Mouse (Mus musculus): ENCODE measurements at regions not wholly inside any gene's neighbourhood (a gene's known extent, or its start where the extent isn't known, plus 50 kb on each side); places are given as distances from the start of the nearest gene placed in this dataset.

DNA sequence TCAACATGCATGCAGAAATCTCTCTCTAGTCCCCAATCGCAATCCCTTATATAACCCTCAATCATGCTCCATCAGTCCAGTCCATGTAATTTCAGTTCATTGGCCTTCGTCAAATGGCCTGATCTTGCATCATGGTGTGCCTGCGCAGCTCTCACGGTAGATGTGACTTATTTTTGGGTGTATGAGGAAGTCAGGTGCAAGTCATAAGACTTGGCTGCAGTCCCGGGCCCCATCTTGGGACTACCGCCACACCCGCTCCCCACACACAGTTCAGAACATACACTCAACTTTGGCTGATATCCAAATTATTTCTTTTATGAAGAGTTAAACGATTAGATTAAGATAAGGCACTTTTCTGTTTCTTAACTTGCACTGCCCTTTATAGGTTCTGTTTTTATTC lies 504.7 kb upstream of the Itga1 start:
- WGBS = 82% methylated on average over 8 of the region's 8 CpGs
- H3K27me3 ChIP-seq (ENCODE audit: control insufficient read depth, insufficient read depth, low read length) = no peaks in the 10 kb centered on the region; the same call in 1 of the 2 replicates
- TF ChIP-seq POLR2A (IDR thresholded peaks at IDR 0.05; ENCODE audit: borderline replicate concordance, insufficient read depth, low read length) = no peak
- TF ChIP-seq CTCF (IDR thresholded peaks at IDR 0.05; ENCODE audit: borderline replicate concordance, insufficient read depth, low read depth, low read length) = no peak
- H3K4me3 ChIP-seq (replicated peaks; ENCODE audit: insufficient read depth, low read depth, low read length) = no peak overlapping the region
- H3K27ac ChIP-seq (ENCODE audit: insufficient read depth, low read length) = no peak overlapping the region
- no peak for DNase-seq
- no peaks in the 10 kb centered on the region for H3K4me1 ChIP-seq (ENCODE audit: control insufficient read depth, insufficient read depth, low read length)

DNA sequence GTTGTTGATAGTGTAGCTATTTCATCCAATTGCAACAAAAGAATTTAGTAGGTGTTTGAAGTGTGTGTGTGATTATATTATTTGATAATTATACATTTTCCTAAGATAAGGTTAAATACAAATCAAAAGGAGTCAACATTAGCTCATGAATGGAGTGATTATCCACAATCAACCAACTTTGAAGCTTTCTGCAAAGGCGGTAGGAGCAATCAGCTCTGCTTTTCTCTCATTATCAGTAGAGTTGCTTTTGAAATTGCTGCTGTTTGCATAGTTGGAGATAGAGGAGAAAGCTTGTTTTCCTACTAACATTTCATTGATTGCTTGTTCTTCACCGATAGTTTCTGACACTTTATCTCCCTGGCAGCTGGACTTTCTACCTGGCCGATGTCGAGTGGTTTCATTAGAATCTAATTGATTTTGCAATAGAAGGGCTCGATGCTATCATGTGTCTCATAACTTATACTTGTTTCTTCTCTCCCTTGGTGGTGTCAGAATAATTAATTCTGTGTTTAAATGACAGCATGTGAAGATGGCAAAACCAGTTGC lies 493.4 kb upstream of the Itga1 start:
- 90% methylated on average over 5 of the region's 5 CpGs for WGBS
- Histone ChIP-seq H3K4me1 (ENCODE audit: control insufficient read depth, insufficient read depth, low read length) (no peaks in the 10 kb centered on the region), H3K27ac (ENCODE audit: insufficient read depth, low read length) (no peak overlapping the region), H3K4me3 (replicated peaks; ENCODE audit: insufficient read depth, low read depth, low read length) (no peak overlapping the region), H3K27me3 (ENCODE audit: control insufficient read depth, insufficient read depth, low read length) (no peaks in the 10 kb centered on the region)
- DNase-seq = no peak
- TF ChIP-seq POLR2A (IDR thresholded peaks at IDR 0.05; ENCODE audit: borderline replicate concordance, insufficient read depth, low read length) = no peak
- TF ChIP-seq CTCF (IDR thresholded peaks at IDR 0.05; ENCODE audit: borderline replicate concordance, insufficient read depth, low read depth, low read length) = no peak

GRCm38 (mm10) chr13:115575967-115576366 lies 474.2 kb upstream of the Itga1 start:
- no peaks in the 10 kb centered on the region for H3K4me1 ChIP-seq (ENCODE audit: control insufficient read depth, insufficient read depth, low read length)
- no peak overlapping the region for H3K27ac ChIP-seq (ENCODE audit: insufficient read depth, low read length)
- no peak for DNase-seq
- no peaks in the 10 kb centered on the region for H3K27me3 ChIP-seq (ENCODE audit: control insufficient read depth, insufficient read depth, low read length)
- no peak overlapping the region for H3K4me3 ChIP-seq (replicated peaks; ENCODE audit: insufficient read depth, low read depth, low read length)
- WGBS = 74% methylated on average over 3 of the region's 3 CpGs
- TF ChIP-seq CTCF (IDR thresholded peaks at IDR 0.05; ENCODE audit: borderline replicate concordance, insufficient read depth, low read depth, low read length) = no peak
- no peak for TF ChIP-seq POLR2A (IDR thresholded peaks at IDR 0.05; ENCODE audit: borderline replicate concordance, insufficient read depth, low read length)

DNA sequence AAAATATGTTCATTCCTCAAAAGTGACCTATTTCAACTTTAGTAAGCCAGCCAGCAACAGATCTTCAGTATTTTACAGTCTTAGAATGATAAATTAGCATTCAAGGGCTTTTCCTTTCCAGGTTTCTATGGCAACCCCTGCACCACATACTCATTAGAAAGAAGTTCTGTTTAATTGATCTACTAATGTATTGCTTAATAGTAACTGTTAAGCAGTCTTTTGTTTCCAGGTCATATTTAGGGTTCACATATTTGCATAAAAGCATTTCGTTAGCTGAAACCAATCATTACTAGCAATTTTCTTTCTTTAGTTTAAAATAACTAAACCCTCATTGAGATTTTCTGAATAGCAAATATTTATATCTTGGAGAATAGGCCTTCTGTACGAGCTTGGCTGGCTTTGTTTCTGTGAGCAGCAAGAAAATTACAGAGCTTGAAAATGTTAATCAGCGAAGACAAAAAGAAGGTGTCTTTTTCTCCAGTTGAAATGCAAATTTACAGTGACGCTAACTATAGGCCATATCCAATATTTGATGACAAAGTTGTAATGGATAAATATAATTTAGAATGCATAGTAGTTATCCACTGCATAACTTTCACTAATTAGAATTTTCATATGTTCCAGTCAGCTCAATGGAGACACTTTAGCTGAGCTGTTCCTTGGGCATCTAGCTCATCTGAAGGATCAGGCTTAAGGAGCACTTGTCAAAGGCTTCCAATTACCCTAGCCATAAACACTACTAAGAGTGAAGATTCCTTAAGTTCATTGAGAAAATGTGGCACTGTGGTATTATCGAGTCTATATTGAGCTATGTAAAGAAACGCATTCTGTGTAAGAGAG lies 473.5 kb upstream of the Itga1 start:
- Histone ChIP-seq H3K27me3 (ENCODE audit: control insufficient read depth, insufficient read depth, low read length) (no peaks in the 10 kb centered on the region), H3K4me3 (replicated peaks; ENCODE audit: insufficient read depth, low read depth, low read length) (no peak overlapping the region), H3K4me1 (ENCODE audit: control insufficient read depth, insufficient read depth, low read length) (no peaks in the 10 kb centered on the region), H3K27ac (ENCODE audit: insufficient read depth, low read length) (no peak overlapping the region)
- TF ChIP-seq POLR2A (IDR thresholded peaks at IDR 0.05; ENCODE audit: borderline replicate concordance, insufficient read depth, low read length) = no peak
- TF ChIP-seq CTCF (IDR thresholded peaks at IDR 0.05; ENCODE audit: borderline replicate concordance, insufficient read depth, low read depth, low read length) = no peak
- DNase-seq = no peak
- 80% methylated on average over 6 of the region's 6 CpGs for WGBS

DNA sequence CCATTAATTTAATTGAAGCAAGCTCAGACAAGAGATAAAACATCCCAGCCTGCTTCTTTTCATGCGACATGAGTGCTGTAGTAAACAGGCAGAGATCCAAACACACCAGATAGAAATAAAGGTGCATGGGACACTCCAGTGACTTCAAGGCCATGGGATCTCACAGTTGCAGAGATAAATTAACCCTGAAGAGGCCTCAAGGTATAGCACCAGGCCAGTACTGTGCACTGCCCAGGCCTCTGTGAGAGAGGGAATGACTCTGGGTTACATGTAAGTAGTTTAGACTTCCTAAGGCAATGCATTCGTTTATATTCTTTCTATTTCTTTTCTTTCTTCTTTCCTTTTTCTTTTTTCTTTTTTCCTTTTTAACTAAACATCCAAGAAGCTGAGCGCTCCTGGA lies 439.4 kb upstream of the Itga1 start:
- no peak overlapping the region for H3K27ac ChIP-seq (ENCODE audit: insufficient read depth, low read length)
- WGBS = 74% methylated on average over 3 of the region's 3 CpGs
- no peaks in the 10 kb centered on the region for H3K27me3 ChIP-seq (ENCODE audit: control insufficient read depth, insufficient read depth, low read length)
- no peak for DNase-seq
- TF ChIP-seq POLR2A (IDR thresholded peaks at IDR 0.05; ENCODE audit: borderline replicate concordance, insufficient read depth, low read length) (no peak), CTCF (IDR thresholded peaks at IDR 0.05; ENCODE audit: borderline replicate concordance, insufficient read depth, low read depth, low read length) (no peak)
- H3K4me3 ChIP-seq (replicated peaks; ENCODE audit: insufficient read depth, low read depth, low read length) = no peak overlapping the region
- H3K4me1 ChIP-seq (ENCODE audit: control insufficient read depth, insufficient read depth, low read length) = no peaks in the 10 kb centered on the region

DNA sequence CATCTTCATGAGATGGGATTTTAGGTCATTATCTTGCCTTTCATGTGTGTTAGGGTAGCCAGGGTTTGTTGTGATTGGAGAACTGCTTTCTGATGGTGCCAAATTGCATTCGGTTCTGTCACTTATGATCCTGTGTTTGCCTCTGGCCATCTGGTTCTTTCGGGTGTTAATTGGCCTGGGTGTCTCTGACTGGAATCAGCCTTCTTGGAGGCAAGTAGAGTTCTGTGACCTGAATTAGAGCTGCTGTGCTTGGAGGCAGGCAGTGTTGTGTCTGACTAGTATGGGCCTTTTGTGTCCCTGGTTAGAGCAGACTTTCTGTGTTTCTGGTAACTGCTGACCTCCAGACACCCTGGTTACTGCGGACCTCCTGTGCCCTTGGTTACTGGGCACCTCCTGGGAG lies 434.1 kb upstream of the Itga1 start:
- DNase-seq = no peak
- Histone ChIP-seq H3K27ac (ENCODE audit: insufficient read depth, low read length) (no peak overlapping the region), H3K27me3 (ENCODE audit: control insufficient read depth, insufficient read depth, low read length) (no peaks in the 10 kb centered on the region), H3K4me3 (replicated peaks; ENCODE audit: insufficient read depth, low read depth, low read length) (no peak overlapping the region), H3K4me1 (ENCODE audit: control insufficient read depth, insufficient read depth, low read length) (no peaks in the 10 kb centered on the region)
- TF ChIP-seq CTCF (IDR thresholded peaks at IDR 0.05; ENCODE audit: borderline replicate concordance, insufficient read depth, low read depth, low read length) = no peak
- TF ChIP-seq POLR2A (IDR thresholded peaks at IDR 0.05; ENCODE audit: borderline replicate concordance, insufficient read depth, low read length) = no peak
- 68% methylated on average over 3 of the region's 3 CpGs for WGBS

- Histone ChIP-seq H3K4me3 (replicated peaks; ENCODE audit: insufficient read depth, low read depth, low read length) (no peak overlapping the region), H3K4me1 (ENCODE audit: control insufficient read depth, insufficient read depth, low read length) (no peaks in the 10 kb centered on the region), H3K27ac (ENCODE audit: insufficient read depth, low read length) (no peak overlapping the region), H3K27me3 (ENCODE audit: control insufficient read depth, insufficient read depth, low read length) (no peaks in the 10 kb centered on the region)
- no peak for DNase-seq
- TF ChIP-seq CTCF (IDR thresholded peaks at IDR 0.05; ENCODE audit: borderline replicate concordance, insufficient read depth, low read depth, low read length) = no peak
- TF ChIP-seq POLR2A (IDR thresholded peaks at IDR 0.05; ENCODE audit: borderline replicate concordance, insufficient read depth, low read length) = no peak
- WGBS = 22% methylated on average over 8 of the region's 8 CpGs
Measured at GRCm38 (mm10) chr13:115513914-115514313, 412.1 kb upstream of the Itga1 start.

GRCm38 (mm10) chr13:115512214-115512613 lies 410.4 kb upstream of the Itga1 start:
- no peak overlapping the region for H3K4me3 ChIP-seq (replicated peaks; ENCODE audit: insufficient read depth, low read depth, low read length)
- H3K27me3 ChIP-seq (ENCODE audit: control insufficient read depth, insufficient read depth, low read length) = no peaks in the 10 kb centered on the region
- H3K27ac ChIP-seq (ENCODE audit: insufficient read depth, low read length) = no peak overlapping the region
- TF ChIP-seq POLR2A (IDR thresholded peaks at IDR 0.05; ENCODE audit: borderline replicate concordance, insufficient read depth, low read length) (no peak), CTCF (IDR thresholded peaks at IDR 0.05; ENCODE audit: borderline replicate concordance, insufficient read depth, low read depth, low read length) (no peak)
- DNase-seq = no peak
- H3K4me1 ChIP-seq (ENCODE audit: control insufficient read depth, insufficient read depth, low read length) = no peaks in the 10 kb centered on the region

All from cerebellum, adult 2 months (tissue).